Mouse (Mus musculus) kidney, adult 9 months (tissue): ENCODE measurements around the gene Syn3.

ENCODE experiments used
- DNase-seq: peaks from one replicate; pipeline ENCODE4 v3.0.0; 2022

Gene Syn3

DNA sequence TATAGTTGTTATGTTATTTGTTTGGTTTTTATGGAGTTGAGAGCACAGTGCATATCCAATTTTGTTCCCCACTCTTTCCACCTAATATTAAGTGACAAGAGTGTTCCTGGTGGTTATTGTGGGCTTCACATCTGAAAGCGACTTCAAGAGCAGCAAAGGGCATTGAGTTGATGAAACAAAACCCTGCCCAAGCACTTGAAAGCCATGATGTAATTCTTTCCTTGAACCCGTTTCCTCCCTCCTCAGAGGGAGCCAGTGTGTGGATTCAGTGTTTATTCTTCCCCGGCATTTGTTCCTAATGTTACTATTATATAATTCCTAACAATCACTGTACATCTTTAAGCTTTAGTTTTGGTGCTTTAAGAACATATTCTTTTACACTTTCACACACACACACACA lies 361.6 kb downstream of the Syn3 start:
- DNase-seq, result no peak

DNA sequence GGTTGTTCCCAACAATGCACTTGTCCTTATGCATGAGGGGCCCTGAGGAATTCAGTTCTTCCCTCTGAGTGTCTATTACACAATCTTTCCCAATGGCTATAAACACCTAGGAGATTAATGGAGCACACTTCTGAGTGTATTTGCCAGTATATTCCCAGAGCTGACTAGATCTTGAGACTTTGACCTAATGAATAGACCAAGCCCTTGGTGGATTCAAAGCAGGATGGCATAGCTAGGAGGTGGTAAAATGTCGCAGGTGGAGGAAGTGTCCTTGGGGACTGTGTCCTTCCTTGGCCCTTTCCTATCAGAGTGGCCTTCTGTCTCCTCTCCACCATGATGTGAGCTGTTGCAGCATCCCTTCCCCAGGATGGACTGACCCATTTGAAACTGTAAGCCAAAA lies 362.4 kb downstream of the Syn3 start:
- no peak for DNase-seq

DNA sequence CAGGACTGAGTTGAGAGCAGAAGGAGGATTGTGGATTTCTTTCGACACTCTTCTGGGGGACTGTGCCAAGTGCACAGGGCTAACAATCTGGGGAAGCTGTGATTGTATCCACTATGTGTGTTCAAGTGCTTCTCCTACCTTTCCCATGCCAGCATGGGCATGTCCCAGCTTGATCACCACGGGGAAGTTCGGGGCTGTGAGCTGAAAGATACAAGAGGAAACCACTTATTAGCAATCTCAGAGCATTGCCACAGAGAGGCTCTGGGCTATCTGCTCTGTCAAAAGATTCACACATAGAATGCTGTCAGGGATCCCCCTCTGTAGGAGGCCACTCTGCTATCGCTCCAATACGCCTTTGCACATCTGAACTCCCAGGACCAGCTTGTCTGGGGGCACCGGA lies 363.8 kb downstream of the Syn3 start:
- no peak for DNase-seq

DNA sequence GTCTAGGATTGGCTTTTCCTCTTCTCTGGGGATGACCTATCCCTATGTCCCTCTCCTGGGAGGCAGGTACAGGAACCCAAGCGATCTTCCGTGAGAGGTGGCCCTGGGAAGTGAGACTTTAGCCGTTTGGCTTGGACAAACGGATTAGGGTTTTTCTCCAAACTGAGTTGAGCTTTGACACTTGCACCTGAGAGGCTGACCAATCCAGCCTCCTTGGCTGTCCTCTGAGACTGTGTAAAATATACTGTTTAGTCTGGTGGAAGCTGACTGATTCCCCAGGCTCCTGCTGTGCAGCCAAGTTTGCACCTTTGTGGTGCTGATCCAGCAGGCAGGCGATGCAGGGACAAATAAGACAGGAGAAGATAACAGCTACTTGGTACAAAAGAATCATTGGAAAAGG lies 364.4 kb downstream of the Syn3 start:
- peak; percentile 76 for DNase-seq

DNA sequence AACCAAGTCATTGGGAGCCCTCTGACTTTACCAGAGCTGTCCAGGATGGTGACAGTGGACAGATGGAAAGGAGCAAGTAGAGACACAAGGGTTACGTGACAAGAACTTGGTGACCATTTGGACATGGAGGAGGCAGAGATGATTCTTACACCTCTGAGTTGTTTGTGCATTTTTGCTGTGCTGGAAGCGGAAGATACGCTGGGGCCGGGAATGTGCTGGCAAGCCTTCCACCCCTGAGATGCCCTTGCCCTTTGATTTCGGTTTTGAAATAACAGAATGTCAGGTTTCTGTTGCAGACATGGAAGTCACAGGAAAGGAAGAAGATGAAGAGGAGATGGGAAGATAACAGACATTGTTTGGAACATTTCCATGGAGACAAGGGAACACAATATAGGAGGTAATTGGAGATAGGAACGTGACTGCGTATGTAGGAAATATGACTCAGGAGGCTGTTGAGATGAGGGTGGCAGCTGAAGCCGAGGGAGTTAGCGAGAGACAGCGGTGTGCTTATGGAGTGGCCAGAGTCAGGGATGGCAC lies 366.2 kb downstream of the Syn3 start:
- DNase-seq, result no peak

DNA sequence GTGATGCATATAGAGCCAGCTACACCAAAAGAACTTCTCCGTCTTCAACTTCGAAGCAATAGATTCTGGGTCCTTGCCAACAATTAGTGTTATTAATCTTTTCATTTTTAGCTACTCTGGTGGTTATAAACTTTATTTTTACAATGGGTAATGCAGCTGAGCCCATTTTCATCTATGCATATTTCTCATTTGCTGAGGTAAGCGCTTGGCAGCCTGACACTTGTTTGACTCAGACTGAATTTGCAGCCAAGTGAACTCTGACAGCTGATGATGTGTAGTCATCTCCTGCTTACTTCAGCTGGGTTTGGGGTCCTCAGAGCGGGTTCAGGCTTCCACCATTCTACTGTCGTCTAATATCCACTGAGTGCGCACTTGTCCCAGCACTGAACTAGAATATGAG lies 369.6 kb downstream of the Syn3 start:
- DNase-seq, result peak; percentile 76

DNA sequence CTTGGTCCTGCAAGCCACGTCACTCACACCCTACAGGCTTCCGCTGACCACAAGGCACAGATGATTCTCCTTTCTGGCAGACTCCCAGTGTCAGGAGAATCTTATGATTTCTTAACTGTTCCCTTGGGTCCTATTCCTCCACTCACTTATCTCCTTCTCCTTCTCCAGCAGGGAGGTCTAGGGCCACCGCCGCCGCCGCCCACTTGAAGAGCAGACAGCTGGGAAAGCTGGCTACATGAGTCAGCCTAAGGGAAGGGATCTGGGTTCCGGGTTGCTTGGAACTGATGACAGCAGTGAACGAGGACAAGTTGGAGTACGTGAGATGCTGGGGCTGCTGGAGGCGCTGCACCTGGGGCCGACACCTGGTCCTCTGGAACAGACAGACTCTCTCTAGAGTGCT lies 372.2 kb downstream of the Syn3 start:
- peak; percentile 43 for DNase-seq

DNA sequence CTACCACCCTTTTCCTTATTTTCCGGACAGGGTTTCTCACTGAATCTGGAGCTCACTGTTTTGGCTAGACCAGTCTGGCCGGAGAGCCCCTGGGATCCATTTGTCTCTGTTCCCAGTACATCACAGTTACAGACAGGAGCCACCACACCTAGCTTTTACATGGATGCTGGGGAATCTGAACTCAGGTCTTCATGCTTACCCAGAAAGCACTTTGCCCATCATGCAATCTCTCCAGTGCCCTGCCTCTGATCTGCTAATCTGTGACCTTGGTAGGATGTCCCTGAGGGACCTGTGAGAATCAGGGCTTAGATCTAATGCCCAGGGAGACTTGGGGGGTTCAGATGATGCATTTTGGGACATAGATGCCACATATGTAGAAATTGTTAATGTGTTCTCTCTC lies 373.3 kb downstream of the Syn3 start:
- no peak for DNase-seq

DNA sequence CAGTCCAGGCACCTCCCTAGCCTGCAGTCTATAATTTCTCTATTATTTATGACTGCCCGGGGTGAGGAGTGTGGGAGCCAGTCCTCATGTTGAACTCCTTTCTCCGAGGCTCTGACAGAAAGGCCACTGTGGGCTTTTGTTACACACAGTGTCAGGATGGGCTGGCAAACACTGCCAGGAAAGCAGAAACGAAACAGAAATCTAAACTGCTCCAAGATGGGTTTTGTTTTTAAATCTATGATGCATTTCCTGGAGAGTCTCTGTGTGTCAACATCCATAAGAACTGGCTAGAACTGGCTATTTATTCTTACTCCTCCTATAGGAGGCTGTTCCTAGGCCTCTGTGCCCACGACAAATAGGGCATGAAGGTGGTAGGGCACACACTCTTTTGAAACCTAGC lies 374.6 kb downstream of the Syn3 start:
- DNase-seq, result peak; percentile 60

DNA sequence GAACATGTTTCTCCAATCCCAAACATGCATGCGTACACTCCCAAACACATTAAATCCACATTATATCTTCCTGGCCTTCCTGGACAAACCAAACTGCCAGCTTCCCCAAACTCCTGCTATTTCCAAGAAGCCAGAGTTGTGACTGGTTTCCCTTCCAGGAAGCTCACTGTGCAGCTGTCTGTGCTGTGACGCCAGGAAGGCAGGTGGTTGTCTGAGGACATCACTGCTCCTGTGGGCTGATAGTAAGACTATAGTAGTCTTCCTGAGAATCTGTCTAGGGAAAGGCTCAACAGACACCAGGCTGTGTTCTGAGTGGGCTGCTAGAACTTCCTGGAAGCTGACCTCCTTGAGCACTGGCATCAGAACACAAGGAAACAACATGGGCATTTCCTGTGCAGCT lies 375.5 kb downstream of the Syn3 start:
- DNase-seq, result peak; percentile 48

DNA sequence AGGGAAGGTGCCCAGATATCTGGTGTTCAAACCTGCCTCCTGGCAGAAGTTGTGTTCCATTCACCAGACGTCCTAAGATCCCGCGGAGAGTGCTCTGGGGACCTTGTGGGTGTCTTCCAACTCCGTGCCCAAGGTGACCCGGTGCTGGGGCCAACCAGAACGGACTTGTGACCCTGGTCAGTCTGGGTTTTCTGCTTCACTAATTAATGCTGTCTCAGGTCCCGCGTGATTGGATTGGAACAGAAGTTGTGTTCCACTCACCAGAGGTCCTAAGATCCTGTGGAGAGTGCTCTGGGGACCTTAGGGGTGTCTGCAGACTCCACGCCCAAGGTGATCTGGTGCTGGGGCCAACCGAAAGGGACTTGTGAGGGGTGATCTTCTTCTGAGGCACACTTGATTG lies 376.2 kb downstream of the Syn3 start:
- peak; percentile 96 for DNase-seq

DNA sequence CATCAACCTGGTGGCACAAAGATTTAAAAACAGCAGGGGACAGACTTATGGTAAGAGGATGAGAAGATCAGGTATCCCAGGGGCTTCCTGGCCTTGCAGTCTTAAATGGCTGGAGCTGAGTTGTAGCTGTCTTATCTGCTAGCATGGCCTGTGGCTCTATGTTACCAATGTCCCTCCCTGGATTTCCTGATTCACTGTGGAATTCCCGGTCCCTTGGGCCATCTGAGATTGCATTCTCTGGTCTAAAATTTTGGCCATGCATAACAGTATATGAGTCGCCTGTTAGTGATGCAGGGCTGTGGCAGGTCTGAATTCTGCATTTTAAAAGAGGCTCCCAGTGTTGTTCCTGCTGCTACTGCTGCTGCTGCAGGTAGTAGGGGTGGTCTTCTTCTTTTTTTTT lies 382.4 kb downstream of the Syn3 start:
- no peak for DNase-seq

DNA sequence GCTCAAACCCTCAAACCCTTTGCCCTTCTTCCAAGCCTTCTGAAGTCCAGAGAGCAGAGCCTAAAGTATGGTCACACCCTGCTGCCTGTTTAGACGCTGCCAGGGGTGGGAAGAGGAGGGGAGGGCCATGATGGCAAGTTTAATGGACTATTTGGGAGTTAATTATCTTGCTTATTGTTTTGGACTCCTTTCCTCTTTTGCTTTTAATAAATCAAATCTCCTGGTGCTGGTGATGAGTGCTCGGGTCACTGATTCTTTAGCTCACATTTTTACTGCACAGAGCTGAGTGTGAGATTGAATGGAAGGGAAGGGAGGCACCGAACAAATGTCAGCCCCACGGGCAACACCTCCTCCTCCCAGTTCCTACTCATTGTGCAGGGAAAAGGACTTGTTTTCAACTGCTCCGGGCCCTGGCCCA lies 384.3 kb downstream of the Syn3 start:
- DNase-seq, result peak; percentile 62

DNA sequence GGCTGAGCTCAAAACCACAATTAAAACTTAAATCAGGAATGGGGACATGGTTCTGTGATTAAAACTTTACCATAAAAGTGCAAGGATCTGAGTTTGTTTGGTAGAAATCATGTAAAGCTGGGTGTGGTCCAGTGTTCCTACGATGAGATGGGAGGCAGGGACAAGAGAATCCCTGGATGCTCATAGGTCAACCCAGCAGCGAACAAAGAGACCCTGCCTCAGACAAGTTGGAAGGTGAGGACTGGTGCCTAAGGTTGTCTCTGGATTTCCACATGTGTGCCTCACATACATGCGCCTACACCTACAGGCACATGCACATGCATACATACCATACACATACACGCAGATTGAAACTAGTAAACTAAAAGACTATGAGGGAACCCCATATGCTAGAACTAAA lies 389.9 kb downstream of the Syn3 start:
- DNase-seq, result no peak

DNA sequence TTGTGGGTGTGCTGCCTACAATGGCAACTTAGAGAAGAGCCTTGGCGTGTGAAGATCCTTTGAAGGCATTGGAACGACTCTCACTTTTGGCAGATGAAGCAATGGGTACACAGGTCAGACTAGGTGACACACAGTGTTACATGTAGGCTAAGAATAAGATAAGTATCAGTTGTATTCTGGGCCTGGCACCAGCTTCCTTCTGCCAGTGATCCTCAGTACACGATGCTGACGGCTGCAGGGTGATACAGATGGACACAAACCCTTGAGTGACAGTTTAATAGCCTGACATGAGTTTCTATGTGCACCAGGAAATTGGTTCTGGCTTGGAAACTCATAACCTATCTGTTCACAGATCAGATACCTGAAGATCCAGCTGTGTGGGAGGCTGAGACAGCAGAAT lies 391.0 kb downstream of the Syn3 start:
- DNase-seq, result no peak

DNA sequence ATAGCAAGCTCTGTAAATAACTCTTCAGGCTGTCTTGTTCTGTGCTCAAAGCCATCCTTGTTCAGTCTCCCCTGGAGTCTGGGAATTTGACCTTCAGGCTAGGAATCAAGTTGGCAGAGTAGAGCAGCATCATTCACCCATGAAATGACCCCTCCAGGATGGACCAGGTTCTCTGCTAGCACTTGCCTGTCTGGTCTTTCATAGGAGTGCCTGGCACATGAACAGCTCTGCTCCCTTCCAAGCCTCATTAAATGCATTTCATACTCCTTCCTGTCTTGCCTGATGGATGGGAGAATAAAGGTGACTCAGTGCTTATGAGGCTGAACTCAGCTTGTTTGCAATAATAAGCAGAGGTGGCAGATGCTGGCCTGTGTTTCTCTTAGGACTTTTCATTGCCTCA lies 394.7 kb downstream of the Syn3 start:
- peak; percentile 96 for DNase-seq

DNA sequence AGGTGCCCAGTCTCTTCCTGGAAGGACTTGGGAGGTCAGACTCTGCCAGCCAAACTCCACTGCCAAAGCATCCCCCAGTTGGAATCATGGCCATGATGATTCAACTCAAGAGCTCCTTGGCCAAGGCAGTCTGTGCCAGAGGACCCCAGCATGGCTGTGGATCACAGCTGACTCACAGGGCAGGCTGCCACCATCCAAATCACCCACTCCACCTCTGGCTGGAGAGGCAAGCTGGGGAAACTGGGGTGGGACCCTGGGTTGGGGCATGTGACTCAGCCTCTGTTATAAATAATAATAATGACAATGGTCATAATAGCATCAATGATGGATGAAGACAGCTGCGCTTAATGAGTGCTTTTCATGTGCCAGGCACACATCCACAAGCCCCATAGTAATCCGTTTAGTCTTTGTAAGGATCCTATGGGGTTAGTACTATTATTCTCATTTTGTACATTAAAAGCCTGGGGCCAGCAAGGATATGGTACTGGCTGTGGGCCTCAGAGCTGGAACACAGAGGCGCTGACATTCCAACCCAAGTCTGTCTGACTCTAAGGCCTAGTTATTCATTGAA lies 398.3 kb downstream of the Syn3 start:
- peak; percentile 22 for DNase-seq

DNA sequence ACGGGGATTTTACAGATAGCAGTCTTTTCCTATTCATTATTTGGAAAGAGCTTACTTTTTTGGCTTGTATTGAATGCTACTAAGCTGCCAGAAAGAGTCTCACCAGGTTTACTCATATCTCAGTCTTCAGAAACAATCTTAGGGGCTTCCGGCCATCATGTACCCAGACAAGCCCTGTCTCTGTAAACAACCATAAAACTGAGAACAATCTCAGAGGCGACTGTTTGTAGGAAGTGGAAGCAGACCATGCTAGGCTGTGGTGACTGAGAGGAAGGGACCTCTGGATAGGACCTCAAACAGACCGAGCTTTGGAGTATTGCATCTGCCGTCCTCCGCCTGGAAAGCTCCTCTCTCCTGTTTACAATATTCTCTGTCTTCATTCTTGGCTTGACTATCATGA lies 400.3 kb downstream of the Syn3 start:
- DNase-seq, result no peak

DNA sequence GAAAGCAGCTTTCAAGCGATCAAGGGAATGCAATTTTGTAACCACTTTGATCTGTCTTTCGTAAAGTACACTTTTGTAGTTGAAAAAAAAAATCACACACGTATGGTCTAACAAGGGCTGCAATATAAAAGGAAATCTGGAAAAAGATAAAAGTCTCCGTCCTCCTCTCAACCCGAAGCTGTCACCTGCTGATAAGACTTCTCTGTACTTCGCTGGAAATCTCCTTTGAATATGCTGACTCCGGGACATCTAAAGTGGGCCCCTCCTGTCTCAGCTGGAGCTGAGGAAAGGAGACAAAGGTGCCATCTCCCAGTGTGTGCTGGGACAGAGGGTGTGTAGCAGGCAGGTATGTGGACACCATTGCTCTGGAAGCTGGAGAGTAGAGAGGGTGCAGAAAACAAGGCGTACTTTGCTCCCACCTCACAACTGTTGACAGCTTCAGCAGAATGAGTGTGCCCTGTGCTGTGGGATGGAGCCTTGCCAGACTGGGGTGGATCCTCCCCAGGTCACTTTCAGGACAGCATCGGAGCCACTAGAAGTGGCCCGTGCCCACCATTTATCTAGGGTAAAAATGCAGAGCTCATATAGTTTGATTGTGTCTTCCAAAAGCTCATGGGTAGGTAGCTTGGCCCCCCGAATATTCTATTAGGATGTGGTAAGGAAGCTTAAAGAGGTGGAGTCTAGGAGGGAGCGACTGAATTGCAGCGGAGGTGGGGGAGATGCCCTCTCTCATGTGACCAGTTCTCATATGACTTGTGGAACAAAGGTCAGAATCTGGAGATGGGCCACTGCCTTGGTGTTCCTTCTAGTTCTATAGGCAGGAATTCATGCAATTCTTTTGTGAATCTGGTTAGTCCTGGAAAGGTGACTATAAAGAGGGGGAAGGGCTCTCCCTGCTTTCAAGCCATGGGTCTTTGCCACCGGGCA lies 405.3 kb downstream of the Syn3 start:
- peak; percentile 91 for DNase-seq

DNA sequence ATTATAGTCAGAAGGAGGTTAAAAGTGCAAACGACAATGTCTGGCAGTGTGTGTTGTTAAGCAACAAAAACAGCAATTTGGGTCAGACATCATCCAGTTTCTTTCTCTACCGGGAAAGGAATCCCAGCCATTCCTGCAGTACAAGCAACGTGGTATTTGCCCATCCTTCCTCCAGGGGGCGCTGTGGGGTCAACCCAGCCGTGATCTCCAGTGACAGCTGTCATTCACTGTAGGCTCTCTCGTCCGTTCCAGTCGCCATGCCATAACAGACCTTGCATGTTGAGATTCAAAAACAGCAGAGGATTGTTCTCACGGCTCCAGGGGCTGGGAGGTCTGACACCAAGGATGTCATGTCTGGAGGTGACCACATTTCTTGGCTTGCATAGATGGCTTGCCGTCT lies 406.8 kb downstream of the Syn3 start:
- DNase-seq, result peak; percentile 65

DNA sequence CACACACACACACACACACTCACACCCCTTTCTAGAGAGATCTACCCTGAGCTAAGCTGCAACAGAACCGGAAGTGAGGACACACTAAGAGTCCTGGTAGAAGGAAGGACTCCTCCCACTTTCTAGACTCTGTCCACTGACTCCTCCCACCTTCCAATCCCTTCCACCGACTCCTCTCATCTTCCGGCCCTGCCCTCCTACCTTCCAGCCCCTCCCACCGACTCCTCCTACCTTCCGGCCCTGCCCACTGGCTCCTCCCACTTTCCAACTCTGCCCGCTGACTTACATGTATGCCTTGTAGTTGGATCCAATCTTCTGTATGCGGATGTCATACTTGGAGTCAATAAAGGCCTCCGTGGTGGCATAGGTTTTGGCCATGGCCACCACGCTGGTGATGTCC lies 418.8 kb downstream of the Syn3 start:
- DNase-seq, result no peak

DNA sequence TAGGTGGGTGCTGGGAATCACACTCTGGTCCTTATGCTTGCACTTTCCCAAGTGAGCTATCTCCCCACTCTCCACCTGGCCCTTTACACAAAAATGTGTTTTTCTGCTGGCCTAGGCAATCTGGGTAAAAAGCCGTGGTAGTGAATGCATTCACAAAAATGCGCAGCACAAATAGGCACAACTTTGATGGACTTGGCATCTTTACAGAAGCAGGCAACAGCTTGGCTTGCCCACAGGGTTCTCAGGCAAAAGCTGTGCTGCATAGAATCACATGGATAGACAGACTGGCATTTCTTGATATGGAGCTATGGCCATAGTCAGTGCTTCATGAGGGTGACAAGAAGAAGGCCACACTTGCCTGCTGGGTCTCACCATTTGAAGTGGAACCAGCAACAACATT lies 419.9 kb downstream of the Syn3 start:
- DNase-seq, result peak; percentile 14

DNA sequence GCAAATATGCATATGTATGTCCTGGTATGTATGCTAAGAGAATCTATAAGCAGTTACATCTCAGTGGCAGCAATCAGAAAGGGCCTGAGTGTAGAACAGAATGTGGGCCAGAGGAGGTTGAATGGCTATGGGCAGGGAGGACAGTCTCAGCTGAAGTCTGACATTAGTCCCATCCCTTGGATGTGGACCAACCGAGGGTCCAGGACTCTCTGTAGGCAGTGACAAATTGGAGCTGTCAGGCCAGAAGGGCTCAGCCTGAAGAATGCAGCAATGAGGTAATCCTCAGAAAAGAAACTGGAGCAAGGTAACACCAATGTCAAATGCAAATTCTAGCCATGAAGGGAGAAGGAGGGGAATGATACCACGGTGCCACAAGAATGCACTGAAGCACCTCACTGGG lies 421.4 kb downstream of the Syn3 start:
- peak; percentile 6 for DNase-seq

DNA sequence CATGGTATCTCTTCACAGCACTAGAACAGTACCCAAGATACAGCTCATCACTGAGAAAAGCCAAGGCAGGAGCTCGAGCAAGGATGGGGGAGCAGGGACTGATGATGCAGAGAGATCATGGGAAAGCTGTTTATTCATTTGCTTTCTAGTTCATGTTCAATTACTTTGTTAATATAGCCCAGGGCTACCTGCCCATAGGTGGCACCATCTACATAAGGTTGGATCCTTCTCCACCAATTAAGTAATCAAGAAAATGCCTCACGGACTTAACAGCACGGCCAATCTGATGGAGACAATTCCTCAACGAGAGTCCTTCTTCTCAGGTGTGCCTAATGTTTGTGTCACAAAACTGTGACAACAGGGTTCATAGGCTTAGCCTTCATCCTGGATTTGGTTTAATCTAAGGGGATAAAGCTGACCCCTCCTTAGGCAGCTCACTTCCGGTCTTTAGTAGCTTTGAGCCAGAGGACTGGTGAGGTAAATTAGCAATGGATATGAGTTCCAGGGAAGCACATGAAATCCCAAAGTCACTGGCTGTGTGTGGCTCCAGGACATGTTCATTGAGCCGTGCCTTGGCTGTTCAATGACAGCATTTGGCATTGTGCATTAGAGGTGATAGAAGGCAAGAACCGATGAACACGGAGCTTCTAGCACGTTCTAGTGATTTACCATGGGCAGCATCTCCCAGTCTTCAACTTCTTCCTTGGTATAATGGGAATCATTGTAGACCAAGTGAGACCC lies 423.6 kb downstream of the Syn3 start:
- peak; percentile 87 for DNase-seq
